Mouse (Mus musculus) lung, adult 18-20 months (tissue): ENCODE results near the gene Ftsj3.
A peak's percentile ranks its signal among the peaks of the same experiment; 100 is the strongest.
"Not testable (repeated sequence)": the region's sequence is repeated elsewhere in the genome, so short reads cannot be mapped to it uniquely, and the experiment has no call there.

Experiments used
- DNase-seq, 2 experiments: peaks; one replicate each; pipeline ENCODE4 v3.0.0; 2022; ENCODE audit warnings: mixed read lengths in 2 of 2

Gene Ftsj3

DNA sequence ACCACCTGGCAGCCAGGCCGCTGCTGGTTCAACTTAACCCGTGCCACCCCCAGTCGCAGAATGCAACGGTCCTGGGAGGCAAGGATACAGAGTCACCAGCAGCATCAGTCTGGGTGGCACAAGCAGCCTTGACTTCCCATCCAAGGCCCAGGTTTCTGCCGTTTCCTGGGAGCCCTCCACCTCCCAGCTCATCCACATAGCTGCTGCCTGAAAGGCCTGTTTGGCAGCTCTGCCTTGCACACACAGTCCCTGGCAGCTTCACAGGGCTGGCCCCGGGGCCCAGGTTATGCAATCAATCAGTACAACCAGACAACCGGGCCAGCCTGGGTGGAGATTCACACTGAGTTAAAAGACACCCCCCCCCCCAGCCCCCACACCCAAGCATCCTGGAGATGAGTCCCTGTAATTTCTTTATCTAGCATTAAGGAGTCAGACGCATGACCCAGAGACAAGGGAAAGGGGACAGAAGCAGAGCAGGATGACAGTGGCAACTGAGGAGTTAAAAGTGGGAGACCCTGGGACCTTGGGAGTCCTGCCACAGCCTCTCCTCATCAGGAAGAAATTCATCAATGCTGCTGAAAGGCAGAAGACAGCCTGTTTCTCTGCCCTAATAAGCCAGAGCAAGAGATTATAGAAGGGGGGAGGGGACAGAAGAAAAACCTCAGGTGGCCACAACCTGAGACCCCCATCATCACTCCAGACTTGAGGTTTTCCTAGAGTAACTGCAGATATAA is 12.6 kb upstream of the Ftsj3 start:
- DNase-seq = peak; percentile 87 to 92

DNA sequence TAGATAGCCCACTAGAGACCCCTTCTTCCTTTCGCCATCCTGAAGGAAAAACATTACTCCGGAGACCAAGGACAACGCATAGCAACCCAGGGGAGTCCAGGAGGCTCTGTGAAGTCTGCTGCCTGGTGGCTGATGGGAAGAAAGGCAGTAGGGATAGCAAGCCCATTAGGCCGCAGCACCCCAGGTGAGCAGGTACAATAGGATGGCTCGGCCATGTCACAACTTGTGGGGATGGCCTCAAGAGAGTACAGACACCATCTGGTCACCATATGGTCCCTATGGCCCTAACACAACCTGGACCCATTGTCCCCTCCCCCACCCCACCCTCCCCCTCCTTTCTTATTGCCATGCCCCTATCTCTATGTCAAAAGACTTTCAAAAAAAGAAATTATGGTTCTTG is 12.0 kb upstream of the Ftsj3 start:
- no peak for DNase-seq

DNA sequence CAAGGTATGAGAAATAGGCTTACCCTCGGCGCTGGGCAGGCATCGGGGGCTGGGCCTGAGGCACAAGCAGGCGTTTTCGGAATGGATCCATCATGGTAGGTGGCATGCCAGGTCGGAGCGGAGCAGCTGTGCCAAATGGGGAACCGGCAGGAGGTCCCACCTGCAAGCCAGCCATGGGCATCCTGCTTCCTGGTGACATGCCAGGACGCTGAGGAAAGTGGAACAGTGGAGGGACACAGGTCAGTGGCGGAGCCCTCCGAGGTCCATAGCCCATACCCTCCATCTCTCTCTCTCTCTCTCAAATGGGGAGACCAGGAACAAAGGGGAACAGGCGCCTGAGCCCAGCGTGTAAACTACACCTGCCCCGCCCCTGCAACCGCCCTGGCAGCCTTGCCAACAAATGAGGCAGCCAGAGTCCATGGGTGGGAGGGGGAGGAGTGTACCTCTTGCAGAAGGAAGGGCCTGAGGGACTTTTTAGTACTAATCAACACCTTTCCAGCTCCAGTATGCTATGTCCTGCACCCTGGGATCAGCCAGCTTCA is 11.5 kb upstream of the Ftsj3 start:
- DNase-seq = peak; percentile 80 to 88

DNA sequence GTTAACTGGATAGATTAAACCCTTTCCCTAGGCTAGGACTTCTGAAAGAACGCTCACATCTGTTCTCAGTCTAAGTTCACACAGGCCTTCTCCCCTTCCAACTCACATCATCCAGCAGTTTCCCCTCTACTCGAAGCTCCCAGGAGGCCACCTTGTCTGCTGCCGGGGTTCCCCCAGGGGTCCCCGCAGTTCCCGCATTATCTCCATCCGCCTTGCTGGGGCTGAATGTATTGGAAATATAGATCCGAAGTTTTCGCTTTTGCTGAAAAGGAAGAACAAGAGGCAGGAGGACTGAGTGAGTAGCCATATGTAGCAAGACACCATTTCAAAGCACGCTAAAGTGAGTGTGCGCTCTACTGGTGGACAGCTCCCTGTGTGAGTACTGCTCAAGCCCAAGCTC is 10.6 kb upstream of the Ftsj3 start:
- no peak for DNase-seq

DNA sequence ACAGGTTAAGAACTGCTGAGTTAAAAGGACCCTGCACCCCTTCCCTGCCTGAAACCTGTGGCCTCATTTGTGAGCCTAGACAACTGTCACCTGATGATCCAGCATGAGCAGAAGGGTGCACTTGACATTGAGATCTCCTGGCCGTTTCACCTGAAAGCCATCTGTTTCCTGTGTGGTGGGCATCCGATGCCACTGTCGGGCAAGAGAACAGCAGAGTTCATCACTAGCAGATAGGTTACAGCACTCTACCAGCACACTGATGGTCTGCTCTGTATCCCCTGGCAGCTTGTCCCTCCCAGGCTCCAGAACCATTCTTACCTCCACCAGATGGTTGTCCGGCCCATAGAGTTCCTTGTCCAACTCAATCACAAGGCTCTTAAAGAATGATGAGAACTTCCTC is 9.7 kb upstream of the Ftsj3 start:
- no peak for DNase-seq

DNA sequence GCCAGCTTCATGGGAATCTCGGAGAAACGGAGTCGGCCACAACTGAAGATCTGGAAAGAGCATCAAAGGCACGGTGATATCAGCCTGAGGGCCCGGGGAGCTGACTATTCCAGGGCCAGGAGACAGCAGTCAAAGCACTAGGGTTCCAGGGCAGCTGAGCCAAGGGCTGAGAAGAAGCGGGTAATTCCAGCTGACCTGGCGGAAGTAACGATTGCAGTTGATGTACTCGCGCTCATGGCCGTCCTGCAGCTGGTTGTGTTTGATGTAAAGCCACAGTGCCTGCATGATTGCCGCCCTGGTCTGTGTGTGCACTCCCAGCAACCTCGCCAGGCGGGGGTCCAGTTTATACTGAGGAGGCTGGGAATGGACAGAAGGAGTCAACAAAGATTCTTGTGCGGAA is 9.1 kb upstream of the Ftsj3 start:
- no peak for DNase-seq

DNA sequence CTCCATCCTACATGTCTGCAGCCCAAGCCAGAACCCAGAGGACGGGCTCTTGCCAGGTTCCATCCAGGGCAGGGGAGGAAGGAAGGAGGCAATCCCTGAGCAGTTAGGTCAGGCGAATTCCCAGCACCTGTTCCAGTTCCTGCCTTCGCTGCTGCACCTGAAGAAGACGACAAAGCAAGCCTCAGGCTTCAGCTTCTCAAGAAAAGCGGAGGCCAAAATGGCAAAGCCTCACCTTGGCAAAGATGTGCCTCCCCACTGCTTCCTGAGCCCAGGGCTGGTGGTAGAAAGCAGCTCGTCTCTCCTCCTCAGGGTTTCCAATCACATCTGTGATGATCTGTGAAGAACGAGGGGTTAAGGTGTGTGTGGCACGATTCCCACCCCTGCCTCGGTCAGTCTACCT is 8.1 kb upstream of the Ftsj3 start:
- no peak for DNase-seq

DNA sequence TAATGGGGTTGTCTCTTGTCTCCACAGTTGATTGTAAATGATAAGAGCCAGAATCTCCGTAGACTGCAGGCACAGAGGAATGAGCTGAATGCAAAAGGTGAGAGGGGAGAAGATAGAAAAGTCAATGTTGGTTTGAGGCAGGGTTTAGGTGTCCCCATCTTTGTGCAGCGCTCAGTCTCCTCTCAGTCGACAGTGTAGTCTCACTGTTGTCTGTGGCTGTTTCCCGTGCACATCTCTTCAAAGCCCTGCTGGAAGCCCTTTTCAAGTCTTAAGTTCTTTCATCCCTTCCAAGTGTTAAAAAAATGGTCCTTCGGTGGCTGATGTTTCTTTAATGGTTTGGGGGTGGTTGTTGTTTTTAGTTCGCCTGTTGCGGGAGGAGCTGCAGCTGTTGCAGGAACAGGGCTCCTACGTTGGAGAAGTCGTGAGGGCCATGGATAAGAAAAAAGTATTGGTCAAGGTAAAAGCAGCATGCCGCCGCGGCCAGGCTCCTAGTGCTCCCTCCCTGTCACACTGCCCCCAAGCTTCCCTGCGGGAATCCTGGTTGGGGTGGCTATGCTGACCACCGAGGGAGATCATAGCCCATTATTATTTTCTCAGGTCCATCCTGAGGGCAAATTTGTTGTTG is 5.1 kb upstream of the Ftsj3 start:
- no peak for DNase-seq

DNA sequence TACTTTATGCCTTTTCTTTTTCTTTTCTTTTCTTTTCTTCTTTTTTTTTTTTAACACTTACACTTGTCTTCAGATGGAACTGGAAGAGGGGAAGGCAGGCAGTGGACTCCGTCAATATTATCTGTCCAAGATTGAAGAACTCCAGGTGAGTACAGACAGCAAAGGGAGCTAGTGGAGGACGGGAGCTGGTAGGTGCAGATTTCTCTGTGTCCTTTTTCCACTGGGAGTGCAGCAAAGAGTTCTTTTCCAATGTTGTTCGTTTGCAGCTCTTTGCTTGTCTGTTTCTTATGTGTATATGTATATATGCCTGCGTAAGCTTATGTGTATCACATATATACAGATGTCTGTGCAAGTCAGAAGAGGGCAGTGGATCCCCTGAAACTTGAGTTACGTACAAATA is 896 bp upstream of the Ftsj3 start:
- DNase-seq = peak in 1 of 2 experiments; percentile 55

DNA sequence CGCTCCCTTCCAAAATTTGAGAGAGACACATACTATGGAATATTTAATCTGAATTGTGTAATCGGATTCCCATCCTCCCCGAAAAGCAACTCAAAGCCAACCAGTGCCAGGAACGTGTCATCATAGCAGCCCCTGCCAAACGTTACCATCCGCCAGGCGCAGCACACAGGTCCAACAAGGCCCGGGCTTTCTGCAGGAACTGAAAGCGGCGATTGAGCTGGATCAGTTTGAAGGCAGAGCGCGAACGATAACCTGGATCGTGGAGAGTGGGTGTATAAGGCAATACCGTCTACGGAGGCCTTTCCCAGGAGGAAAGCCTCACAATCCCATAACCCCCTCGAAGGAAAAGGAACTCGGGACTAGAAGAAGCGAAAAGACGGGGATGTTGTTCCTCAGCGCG is 705 bp downstream of the Ftsj3 start:
- no peak for DNase-seq

DNA sequence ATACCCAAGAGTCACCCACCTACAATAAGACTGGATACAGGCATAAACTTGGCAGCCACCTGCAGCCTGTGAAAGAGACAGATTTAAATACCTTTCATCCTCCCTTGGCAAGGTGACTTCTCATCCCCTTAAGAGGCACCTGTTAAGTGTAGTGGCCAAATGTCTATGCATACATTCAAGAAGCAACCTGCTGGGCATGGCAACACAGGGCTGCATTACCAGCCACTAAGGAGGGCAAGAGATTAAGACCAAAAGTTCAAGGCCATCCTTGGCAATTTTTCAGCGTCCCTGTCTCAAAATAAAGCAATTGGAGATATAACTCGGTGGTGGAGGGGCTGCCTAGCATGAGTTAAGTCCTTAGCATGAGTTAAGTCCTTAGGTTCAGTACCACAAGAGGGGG is 1.1 kb downstream of the Ftsj3 start:
- no peak for DNase-seq

DNA sequence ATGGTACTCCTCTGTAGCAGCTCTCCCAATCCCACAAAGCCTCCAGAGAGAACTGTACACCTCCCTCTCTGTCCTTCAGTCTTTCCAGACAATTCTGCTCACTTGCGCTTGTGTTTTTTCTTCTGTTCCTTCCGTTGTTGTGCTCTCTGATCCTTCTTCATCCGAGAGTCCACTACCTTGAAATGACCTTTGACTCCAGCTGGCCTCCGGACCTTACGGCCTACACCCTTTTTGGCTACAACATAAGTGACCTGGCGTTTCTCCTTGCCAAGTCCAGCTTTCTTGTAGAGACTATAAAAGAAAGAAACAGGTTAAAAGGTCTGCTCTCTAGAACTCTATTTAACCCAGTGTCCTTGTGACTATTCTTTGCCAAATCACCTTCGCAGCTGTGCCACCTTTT is 6.6 kb downstream of the Ftsj3 start:
- DNase-seq = no peak

DNA sequence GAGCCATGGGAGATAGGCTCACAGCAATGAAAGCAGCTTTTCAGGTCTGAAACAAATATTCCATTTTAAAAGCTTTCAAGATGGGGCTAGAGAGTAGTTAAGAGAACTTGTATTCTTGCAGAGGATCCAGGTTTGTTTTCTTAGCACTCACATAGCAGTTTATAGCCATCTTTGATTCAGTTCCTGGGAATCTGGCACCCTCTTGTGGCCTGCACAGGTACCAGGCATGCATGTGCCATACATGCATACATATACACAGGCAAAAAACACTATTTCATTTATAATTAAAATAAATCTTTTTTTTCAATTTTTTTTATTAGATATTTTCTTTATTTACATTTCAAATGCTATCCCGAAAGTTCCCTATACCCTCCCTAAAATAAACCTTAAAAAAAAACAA is 9.0 kb downstream of the Ftsj3 start:
- DNase-seq = no peak

DNA sequence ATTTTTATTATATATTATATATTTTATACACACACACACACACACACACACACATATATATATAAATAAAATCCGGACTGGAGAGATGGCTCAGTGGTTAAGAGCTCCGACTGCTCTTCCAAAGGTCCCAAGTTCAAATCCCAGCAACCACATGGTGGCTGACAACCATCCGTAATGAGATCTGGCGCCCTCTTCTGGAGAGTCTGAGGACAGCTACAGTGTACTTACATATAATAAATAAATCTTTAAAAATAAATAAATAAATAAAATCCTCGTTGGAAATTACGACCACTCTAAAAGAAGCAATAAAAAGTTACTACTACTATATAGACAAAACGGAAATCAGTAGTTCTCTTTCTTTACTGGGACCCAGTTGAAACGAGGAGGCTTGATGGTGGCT is 21.9 kb downstream of the Ftsj3 start:
- not testable (repeated sequence) for DNase-seq

DNA sequence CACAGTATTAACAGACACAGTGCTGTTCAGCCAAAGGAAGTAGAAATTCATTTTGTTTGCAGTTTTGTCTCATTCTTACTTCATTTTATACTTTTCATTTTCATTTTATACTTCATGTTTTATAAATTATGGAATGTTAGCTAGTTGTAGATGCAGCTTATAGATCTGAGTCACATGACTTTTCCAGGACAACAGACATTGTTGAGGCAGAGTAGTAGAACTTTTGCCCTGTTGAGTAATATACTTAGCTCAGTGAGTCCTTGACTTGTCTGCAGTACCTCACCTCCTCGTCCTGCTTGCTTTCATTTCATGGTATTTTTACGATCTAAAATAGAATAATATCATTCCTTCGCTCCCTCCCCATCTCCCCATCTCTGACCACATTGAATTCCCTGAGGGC is 35.3 kb downstream of the Ftsj3 start:
- DNase-seq = no peak

DNA sequence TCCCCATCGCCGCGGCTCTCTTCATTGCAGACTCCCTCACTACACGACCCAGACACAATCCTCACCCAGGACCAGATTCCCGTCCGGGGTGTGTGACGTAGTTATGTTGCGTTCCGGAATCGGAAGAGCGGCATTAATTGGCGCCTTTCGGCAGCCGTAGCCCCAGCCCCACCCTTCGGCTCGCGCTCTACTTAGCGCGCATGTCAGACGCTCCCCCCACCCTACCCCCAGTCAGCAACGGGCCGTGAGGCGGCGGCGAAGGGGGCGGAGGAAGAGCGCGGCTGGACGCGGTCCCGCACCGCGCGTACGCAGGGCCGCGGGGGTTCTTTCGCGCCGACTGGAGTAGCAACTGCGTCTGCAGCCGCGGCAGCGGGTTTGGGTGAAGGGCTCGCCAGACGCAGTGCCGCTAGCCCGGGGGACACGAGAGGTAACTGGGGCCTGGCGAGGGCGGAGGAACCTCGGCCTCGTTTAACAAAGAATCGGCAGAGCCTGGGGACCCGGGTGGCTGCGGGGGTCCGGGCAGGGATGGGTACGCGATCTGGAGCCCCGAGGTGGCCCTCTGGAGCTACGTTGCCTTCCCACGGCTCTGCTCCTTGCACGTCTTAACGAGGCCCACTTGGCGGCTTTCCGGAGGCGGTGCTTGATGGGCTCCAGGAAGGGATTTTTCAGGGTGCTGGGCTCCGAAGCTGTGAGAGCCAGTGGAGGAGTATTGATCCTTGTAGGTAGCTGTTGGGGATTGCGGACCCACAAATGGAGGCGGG is 39.0 kb downstream of the Ftsj3 start, which contains the start of gene Ddx42:
Gene Ddx42 (plus strand): TSS at position 197 of the 761 bp plus-strand sequence.
- peak; percentile 90 to 93 for DNase-seq

DNA sequence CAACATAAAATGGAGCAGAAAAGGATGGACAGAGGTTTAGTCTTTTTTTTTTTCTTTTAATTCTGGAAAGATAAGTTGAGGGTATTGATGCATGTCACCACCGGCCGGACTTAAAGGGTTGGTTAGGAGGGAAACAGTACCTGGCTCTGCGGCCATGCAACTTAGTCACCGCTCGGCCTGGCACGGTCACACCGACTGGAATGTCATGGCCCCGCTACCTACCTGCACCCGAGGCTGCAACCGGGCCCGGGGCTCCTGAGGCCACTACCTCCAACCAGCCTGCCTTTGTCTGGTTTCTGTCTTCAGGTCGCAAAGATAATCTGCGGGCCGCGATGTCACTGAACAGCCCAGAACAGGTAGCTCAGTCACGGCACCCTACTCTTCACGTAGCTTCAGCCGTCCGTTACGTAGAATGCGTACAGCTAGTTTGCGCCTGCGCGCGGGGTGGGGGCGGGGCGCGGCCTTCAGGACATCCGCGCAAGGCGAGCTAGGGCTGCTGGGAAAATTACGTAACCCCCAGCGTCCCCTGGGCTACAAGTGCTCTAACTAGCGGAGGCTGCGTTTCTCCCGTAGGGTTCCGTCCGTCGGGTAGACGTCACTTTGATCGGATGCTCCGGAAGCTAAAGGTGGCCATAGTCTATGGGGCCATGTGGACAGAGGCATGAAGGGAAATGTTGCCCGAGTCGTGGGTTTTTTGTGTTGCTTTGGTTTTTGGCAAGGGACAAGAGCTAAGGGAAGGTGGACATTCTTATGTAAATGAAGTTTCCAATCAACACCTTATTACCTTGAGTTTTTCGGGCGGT is 39.8 kb downstream of the Ftsj3 start, which contains the start of gene Ccdc47:
Gene Ccdc47 (minus strand): TSS at position 418 of the 803 bp plus-strand sequence.
- peak; percentile 98 for DNase-seq

DNA sequence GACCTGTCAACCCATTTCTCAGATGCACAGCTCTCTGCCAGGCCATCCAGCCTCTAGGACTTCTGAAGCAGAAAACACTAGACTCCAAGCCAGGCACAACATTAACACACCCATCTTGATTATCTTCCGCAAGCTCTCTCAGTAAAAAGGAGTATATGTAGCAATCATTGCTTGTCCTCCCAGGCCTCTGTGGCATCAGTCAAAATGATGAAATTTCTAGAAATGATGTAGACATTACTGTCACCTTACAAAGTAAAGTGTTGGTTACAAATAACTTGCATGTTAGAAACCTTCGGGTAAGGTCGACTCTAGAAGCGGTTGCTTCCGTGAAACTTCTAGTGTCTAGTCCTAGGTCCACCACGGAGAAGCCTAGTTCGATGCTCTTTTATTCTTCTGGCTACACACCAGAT is 40.4 kb downstream of the Ftsj3 start:
- no peak for DNase-seq

DNA sequence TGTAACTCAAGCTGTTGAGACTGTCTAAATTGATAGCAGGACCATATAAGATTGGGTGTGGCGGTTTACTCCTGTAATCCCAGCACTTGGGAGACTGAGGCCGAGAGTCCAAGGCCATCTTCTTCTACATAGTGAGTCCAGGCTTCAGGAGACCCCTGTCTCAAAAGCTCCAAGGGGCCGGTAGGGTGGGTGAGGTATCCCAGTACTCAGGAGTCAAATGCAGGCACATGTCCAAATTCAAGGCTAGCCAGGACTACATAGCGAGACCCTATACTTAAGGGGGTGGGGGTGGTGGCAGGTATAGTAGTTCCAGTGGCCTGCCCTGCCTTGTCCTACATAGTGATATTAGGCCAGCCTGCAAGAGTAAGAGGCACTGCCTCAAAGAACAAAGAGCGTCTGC is 41.0 kb downstream of the Ftsj3 start:
- no peak for DNase-seq

DNA sequence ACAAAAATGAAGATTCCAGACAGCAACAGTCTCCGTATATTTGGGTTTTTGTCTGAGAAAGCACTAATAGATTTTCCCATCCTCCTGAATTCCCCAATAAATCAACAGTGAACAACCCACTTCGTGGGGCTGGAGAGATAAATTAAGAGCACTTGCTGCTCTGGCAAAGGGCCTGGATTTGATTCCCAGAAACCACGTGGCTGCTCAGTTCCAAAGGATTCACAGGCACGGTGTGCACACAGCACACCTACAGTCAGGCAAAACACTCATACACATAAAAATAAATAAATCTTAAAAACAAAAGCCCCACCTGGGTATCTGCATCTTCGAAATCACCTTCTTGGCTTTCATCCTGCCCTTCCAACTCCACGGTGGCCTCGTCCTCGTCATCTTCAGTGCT is 43.1 kb downstream of the Ftsj3 start:
- peak in 1 of 2 experiments; percentile 20 for DNase-seq

DNA sequence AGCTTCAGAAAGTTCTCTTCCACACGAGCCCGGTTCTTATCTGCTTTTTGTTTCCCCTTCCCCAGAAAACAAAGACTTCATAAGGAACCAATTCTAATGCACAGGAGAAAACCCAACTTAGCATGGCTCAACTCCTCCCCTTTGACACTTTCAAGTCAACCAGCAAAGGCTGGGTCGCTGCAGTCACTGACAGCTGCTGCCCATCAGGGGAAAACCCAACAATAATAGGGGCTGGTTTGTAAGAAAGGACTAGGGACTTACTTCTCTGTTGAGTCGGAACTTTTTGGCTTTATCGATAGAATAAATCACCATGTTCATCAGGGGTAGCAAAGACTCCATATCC is 53.8 kb downstream of the Ftsj3 start, which contains the start of gene Strada:
Gene Strada (minus strand): TSS at position 46 of the 343 bp plus-strand sequence.
- no peak for DNase-seq

DNA sequence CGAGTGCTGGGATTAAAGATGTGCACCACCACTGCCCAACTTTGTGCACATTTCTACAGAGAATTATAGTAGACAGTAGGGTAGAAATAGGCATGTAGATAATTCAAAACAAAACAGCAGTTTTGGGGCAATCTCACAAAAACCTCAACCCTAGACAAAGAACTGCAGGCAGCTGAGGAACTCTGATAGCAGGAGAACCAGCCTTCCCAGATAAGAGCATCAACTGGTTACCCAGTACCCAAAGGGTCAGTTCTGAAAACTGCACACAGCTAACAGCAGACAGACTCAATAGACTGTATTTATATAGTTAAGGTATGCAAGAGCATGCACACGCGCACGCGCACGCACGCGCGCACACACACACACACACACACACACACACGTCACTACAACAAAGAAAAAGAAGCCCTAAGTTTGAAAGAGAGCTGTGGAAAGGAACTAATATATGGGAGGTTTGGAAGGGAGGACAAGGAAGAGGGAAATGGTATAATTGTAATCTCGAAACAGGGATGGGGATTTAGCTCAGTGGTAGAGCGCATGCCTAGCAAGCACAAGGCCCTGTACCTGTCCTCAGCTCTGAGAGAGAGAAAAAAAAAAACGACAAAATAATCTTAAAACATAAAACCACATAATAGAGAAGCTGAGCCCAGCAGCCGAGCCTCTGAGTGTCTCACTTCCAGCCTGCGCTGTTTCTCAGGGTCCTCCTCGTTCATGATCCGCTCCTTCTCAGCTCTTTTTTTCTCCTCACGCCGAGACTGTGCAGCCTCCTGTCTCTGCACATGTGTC is 54.3 kb downstream of the Ftsj3 start:
- DNase-seq = no peak
